Mouse (Mus musculus): ENCODE results near the gene Dusp3. TPM values are rescaled to one million over a fixed set of nuclear protein-coding genes. Genes with fewer than 3 reads are reported as not detected.
"Not testable (repeated sequence)": the region's sequence is repeated elsewhere in the genome, so short reads cannot be mapped to it uniquely, and the experiment has no call there.

Dusp3 gene
- total RNA-seq, 2 experiments from 2014 or later = 98.6 to 132 TPM

DNA sequence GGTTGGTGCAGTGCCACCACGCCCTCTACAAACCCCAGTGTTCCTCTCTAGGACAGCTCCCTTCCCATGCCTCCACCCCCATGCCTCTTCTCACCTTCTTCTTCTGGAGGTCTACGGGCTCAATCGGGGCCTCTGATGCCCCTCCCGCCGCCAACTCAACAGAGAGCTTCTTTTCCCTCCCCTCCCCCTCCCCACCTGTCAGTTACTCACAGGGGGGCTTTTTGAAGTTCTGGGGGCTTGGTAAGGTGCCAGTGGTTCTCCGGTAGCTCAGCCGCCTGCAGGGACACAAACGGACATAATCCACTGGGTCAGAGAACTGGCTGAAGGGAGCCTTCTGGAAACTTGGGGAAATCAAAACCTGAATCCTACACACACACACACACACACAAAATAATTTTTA is 24.7 kb upstream of the Dusp3 start:
- no peak for DNase-seq

DNA sequence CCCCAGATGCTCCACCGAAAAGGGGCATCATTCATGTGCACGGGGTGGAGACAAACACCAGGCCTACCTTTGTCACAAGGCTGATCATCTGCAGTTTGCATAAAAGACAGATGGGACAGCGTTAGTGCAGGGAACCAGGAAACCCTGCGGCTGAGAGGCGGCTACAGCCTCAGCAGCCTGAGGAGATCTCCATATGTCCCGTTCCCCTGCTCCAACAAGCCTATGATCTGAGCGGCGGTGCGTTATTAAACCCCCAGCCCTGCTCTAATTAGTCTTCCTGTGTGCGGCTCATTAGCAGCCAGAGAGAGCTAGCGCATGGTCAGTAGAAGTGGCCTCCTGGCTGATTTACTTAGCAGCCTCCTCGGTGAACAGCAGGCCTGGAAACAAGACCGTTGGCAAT is 23.3 kb upstream of the Dusp3 start:
- DNase-seq = no peak

DNA sequence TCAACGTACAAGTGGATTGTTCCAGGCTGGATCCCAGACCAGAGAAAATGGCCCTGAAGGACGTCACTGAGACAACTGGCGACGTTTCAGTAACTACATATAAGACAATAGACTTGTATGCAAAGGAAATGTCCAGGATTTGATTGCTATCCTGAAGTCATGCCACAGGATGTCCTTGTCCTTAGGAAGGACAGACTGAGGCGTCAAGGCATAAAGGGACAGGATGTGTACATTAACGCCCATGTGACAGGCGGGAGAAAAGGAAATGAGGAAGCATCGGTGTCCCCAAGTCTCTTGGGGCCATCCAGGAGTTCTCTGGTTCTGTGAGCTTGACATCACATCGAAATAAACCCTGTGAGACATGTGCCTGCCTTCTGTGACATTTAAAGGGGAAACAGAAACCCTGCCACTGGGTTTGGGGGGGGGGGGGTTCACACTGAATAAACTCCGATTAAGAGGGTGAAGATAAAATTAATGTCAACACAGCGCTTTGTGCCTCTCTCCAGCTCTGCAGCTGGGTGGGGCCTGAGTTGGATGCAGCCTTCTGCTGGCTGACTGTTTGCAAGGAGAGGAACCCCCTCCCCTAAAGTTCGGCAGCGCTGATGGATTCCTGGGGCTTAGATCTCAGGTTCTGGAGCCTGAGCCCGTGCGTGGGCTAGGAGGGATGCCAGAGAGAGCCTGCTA is 22.3 kb upstream of the Dusp3 start:
- DNase-seq = no peak

DNA sequence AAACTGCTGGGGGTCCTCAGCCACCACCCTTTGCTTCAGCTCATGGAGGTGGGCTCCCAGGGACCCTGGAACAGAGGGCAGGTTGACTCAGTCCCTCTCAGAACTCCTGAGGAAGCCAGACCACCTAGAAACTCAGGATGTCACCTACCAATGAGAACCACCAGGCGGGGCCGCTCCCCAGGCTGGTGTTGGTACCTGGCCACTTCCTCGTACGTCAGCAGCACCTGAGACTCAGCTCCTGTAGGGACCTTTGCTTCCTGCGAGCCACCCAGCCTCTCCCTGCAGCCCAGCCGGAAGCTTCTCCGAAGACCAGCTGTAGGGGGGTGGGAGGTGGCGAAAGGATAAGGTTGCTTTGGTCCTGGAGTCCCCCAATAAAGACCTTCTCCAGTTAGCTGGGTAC is 21.6 kb upstream of the Dusp3 start:
- no peak for DNase-seq

DNA sequence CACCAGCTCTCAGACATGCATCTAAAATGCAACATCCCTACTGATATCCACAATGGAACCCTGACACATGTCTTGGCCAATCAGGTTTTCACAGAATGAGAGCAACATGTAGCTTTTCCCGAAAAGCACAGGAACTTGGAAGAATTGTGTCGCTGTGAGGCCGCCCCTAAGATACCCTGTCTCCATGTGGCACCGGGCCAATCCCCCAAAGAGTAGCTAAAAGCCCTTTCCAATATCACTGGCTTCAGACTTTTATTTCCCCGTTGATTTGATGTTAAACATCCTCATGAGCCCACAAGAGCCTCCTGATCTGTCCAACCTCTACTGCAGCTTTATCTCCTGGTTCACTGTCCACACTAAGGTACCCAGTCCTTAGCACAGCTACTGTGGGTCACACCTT is 19.9 kb upstream of the Dusp3 start:
- DNase-seq = no peak

DNA sequence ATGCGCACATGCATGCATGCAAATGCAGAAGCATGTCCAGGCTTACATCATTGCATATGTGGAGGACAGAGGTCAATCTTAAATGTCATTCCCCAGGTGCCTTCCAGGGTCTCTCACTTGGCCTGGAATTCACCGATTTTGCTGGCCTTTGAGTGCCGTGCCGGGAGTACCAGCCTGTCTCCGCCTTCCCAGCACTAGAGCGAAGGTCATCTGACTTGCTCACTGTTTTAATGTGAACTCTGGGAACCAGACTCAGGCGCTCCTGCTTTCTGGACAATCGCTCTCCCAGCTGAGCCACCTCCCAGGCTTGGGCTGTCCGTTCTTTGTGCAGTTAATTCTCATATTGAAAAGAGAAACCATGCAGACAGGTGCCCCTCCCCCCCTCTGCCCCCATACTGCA is 19.5 kb upstream of the Dusp3 start:
- DNase-seq = peak in 1 of 2 experiments; percentile 42

DNA sequence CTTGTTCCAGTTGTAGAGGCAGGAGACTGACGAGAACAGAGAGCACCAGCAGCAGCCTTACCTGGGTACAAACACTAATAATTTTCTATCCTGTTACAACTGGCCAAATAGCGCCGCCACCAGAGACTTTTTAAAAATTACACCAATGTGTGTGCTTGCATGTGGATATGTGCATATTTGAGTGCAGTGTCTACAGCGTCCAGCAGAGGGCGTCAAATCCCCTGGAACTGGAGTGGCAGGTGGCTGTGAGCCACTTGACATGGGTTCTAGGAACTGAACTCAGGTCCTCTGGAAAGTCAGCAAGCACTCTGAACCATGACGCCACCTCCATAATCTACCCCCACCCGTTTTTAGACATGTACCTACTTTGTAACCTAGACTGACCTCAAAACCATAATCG is 17.4 kb upstream of the Dusp3 start:
- DNase-seq = no peak

DNA sequence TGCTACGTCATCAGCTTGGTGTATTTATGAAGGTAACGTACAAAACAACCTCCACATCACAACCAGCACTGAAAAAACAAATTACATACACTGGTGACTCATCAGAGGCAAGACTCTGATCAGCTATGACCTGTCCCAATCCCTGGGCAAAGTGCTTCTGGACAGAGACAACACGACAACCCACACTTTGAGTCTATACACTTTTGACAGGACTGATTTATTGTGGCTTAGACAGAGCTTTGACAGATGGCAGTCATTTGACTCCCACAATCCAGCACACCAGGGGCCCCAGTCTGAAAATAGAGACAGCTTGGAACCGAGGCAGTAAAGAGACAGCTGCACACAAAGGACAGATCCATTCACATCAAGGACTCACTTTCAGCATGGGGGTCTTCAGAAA is 12.7 kb upstream of the Dusp3 start:
- no peak for DNase-seq

DNA sequence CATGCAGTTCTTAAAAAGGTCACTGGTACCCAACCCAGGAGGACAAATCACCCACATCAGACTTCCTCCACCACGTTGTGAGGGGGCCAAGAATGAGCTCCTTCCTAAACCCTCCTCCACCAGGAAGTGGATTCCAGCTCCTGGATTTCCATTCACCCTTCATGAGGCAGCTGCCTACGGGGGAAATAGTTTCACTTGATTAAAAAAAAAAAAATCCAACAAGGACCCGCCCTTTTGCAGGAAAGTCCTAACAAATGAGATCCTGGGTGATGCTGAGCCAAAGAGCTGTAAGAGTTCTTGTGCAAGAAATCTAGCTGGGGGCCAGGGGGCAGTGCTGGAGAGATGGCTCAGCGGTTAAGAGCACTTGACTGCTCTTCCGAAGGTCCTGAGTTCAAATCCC is 11.4 kb upstream of the Dusp3 start:
- DNase-seq = no peak

DNA sequence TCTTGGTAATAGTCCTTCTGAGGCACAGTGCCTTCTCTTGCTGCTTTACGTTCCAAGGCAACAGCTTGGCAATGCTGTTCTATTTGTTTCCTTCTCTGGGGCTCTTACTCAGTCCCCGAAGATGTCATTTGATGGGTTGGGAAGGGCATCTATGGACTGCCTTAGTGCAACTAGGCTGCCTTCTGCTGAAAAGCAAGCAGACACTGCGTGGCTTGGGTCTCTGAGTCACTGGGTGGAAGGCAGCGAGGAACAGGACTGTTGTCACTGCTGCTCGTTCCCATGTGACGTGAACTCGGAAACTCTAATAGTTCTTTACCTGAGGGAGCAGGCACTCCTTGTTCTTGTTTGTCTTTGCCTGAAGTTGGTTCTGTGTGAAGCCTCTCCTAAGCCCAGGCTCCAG is 9.1 kb upstream of the Dusp3 start:
- no peak for DNase-seq

DNA sequence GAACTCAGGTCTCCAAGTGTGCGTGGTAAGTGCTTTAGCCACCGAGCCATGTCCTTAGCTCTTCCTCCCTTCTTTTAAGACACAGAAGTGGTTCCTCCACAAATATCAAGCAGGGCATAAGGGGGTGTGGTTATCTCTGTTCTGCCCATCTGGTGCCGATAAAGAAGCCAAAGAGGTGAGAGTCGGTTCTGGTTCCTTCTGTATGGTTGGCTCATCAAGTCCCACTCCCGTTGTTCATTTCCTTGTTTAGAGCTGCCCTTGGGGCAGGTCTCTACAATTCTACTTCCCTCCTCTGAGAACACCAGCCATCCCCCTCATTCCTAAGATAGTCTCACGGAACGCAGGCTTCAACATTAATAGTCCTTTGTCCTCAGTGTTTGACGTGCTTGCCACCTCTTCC is 7.3 kb upstream of the Dusp3 start:
- DNase-seq = no peak

DNA sequence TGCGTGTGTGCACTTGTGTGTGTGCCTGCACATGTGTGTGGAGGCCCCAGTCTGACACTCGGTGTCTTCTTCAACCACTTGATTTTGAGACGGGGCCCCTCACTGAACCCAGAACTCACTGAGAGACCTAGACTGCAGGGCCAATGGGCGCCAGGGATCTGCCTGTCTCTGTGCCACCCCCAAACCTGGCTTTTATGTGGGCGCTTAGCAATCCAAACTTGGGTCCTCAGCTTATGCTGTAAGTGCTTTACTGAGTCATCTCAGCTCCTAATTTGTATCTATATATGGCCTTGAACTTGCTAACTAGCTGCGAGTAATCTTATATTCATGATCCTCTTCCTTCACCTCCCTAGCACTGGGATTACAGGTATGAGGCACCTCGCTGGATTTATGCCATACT is 5.6 kb upstream of the Dusp3 start:
- DNase-seq = no peak

DNA sequence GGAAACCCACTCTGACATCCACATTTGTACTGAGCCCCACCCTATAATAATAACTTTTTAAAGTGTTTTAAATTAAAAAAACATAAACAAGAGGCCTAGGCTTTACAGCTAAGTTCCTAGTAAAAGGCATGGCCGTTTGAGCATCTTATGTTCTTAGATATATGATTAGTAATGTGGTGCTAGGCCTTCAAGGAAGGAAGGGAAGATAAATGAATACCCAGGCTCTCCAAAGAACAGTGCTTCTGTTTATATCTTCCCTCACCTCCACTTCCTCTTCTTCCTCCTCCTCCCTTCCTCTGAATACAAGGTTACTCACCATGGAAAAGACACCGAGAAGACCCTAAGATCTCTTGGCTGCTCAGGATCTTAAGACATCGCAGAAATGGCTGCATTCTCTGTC is 5.0 kb upstream of the Dusp3 start:
- DNase-seq = no peak

DNA sequence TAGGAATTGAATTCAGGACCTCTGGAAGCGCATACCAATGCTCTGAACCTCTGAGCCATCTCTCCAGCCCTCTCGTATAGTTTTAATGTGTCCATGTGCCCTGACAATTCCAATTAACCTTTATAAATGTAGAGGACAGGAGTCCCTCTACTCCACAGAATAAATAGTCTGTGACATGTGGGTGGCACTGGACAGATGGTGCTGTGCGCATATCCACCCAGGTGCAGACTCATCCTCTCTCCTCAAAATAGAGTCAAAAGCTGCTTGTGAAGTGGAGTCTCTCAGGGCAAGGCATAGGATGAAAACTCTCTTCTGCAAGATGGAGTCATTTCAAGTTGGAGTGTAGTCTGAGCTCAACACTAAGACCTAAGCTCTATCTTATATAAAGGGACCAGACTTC is 3.4 kb upstream of the Dusp3 start:
- DNase-seq = no peak

DNA sequence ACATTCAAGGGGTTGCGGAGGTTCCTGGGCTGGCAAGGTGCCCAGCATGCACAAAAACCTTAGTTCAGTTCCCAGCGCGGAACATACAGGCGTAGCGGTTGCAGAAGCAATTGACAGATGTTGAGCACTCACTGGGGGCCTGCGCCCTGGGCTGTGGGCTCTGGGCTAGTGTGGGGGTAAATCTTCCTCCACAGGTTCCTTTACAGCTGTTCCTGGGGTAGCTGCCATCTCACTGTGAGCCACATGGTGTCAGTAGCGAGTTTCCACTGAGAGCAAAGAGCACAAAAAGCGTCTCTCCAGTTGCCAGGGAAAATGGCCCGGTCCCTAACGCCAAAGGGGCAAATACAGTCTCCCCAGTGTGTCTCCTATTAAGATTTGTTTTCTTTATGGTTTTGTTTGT is 823 bp downstream of the Dusp3 start:
- peak; percentile 88 for DNase-seq

DNA sequence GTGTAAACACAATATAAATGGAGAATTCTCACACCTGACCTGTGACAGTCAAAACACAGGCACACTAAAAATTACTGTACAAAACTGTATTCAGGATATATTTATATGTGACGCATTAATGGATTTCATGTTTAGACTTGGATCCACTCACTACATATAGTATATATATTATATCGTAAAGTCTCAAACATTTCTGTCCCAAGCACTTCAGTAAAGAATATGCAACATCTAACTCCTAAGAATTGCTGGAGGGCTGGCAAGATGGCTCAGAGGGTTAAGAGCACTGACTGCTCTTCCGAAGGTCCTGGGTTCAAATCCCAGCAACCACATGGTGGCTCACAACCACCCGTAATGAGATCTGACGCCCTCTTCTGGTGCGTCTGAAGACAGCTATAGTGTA is 1.4 kb downstream of the Dusp3 start:
- not testable (repeated sequence) for DNase-seq

DNA sequence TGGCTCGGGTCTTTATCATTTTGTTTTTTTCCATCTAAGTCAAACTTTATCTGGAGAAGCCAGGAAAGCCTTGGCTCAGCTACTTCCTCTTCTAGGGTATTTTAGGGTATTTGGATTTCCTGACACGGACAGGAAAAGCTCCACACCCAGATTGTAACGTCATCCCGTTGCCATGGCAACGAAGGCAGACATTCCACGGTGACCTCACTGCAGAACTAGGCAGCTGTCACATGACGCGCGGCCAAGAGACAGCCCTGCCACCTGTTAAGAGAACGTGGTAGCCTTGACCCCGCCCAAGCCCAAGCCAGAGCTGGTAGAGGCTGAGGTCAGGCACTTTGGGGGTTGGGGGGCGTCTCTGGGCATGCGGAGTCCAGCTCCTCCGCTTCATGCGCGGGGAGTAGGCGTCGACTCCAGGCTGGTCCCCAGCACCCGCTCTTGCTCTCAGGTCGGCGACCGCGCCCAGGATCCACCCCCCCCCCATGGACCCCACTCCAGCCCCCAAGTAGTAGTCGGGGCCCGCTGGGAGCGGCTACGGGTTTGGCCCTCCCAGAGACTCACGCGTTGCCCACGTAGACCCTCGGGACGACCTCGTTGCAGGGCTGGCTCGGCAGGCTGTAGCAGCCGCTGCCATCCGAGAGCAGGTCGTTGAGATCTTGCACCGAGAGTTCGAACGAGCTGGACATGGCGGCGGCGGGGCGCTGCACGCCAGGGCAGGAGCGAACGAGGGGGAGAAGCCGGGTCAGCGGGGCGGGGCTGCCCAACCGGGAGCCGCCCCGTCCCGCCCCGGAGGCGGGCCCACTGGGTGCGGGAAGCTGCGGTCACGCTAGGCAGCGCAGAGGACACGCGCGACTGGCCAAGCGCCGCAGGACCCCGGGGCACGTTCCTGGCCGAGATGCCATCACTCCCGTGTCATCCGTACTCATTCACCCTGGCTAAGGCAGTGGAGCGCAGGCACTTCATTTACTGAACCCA is 2.5 kb downstream of the Dusp3 start, which contains the start of gene Cfap97d1:
Cfap97d1 (plus strand) TSS at position 226 of the 972 bp plus-strand sequence.
- peak; percentile 94 to 95 for DNase-seq

DNA sequence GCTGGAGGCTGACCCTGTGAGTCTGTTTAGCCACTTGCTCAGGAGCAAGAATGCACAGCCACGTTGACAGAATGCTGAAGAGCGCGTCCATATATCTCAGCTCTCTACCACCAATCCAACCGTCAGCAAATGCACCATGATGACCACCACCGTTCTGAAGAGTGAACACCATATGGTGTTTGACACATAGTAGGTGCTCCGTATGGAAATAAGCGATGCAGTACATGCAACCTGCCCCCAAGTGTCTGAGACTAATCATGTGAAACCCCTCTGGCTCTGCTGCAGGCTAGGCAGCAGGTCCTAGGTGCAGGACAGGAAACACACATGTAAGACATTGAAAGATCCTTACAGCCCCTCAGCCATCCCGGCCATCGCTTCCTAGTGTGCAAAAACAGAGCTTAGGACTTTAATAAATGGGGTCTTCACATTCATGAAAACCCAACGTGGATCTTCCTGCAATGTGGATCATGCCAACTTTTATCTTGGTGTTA is 3.3 kb downstream of the Dusp3 start:
- DNase-seq = no peak

DNA sequence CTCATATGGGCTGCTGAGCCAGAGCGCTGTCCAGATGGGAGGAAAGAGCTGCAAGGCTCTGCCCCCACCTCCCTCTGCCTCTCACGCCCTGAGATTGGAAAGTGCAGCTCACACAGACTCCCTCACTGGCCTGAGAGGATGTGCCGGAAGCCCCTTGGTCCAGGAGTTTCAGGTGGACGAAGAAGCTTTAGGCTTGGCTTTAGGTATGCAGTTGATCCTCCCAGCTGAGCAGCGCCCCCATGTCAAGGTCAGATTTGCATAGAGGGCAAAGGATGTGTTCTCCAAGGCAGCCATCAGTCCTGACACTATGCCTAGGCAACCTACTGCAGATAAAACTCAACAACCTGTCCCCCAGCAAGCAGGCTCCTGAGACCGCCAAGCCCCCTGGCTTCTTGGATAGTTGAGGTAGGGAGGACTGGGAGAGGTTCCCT is 3.8 kb downstream of the Dusp3 start:
- DNase-seq = peak; percentile 36 to 38

DNA sequence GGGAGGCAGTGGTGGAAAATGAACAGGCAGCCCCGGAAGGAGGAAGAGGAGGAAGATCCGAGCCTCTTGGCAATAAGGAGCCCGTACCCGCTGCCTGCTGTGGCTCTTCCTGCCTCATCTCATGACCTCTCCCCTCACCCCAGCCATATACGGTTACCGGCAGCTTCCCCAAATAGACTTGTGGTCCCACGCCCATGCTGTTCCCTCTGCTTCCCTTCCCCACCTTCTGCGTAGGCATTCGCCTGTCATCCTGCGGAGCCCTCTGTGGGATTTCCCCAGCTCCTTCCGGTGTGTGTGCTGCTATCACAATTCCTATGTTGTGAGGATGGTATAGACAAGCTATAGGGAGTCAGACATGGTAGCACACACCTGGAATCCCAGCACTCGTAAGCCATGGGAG is 5.0 kb downstream of the Dusp3 start:
- DNase-seq = peak; percentile 27 to 38

DNA sequence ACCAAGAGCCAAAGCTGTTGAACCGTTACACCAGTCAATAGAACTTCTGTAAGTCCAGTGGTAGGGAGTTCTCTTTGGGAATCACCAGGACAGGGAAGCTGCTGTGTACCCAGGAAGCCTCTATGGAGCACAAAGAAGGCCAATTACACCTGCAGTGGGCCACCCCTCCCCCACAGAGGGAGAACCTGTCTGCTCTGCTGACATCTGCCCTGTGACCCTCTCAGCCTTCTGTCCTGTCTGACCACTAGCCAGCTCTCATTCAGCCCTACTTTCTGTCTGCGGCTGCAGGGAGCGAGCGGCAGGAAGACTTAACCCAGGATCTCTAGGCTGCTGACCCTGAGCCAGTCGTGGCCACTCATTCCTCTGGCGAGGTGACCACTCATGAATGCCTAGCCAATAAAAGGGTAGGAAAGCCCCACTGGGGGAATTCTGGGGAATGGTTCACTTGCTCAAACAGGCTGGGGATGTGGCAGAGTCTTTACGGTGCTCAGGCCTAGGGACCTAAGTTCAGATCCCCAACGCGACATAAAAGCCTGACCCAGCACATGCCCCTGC is 6.1 kb downstream of the Dusp3 start:
- no peak for DNase-seq

DNA sequence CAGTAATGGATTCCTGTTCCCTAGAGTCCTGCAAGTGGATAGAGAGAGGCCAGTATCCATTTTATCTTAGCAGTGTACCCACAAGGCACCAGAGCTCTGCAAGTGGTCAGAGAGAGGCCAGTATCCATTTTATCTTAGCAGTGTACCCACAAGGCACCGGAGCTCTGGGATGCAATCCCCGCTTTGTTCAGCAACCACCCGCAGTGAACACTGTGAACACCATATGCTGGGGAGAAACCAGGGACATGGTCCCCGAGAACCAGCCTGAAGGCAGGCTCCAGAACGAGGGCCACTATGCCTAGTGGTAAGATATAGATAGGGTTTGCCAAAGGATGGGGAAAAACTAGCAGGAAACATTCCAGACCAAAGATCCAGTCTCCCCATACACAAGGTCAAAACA is 7.7 kb downstream of the Dusp3 start:
- DNase-seq = no peak

DNA sequence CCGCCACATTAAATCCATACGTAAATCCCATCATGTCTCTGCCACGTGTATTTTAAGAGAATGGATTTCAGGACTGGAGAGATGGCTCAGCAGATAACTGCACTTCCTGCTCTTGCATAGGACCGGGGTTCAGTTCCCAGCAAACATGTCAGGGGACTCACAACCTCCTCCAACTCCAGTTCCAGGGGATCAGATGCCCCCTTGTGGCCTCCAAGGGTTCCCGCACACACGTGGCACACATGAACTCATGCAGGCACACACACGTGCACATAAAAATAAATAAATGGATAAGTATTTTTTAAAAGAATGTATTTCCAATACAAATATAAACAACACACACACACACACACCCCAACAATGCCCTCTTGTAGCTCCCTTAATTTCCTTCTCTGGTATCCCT is 9.9 kb downstream of the Dusp3 start:
- DNase-seq = no peak
